Mouse (Mus musculus) gastrocnemius, postnatal 14 days (tissue): Measurements from ENCODE around the gene Tgm7. TPM values are rescaled to one million over a fixed set of nuclear protein-coding genes. Genes with fewer than 3 reads are reported as not detected.

Experiments used
- DNase-seq: peaks from one replicate; pipeline ENCODE4 v3.0.0; 2021; ENCODE audit warnings: mixed read lengths
- intact Hi-C: fragments of 180-260 bp; cut with DNase I; formaldehyde crosslinking; loops from one replicate; pipeline ENCODE4 v1.15.1; 2025; ENCODE audit warnings: low total_unique reads
- total RNA-seq, 2 experiments: library from RNA; stranded (reverse); gene quantifications; 2 replicates each; pipeline ENCODE4 v1.2.3; 2021

The Tgm7 gene
- total RNA-seq, 2 experiments from 2014 or later: not detected

- intact Hi-C loops: no loop called here
- DNase-seq: no peak
Observed at GRCm38 (mm10) chr2:121085480-121086185, 24.0 kb downstream of the Tgm7 start, which contains the start of gene Tgm5. TSS of gene Tgm5 (minus strand) at chr2:121085841.

GRCm38 (mm10) chr2:121082626-121083025, 27.0 kb downstream of the Tgm7 start:
- no peak for DNase-seq
- intact Hi-C loops: no loop called here

DNA sequence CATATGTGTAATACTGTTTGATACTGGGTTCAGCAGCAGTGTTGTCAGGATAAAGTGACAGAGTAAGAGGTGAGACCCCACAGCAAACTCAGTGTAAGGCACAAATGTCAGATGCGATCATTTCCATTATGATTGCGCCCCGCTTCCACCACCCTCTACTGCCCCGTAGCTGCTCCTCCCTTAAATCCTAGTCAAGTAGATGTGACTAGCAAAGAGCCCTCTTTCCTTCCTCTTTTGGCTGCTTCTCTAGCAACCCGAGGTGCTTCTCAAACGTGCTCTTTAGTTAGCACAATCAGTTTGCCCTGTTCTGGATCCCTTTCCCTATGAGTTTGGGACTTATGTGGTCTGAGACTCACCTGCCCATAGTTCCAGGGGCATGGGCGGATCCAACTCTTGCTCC, 34.8 kb downstream of the Tgm7 start:
- DNase-seq: no peak
- intact Hi-C loops: no loop called here

DNA sequence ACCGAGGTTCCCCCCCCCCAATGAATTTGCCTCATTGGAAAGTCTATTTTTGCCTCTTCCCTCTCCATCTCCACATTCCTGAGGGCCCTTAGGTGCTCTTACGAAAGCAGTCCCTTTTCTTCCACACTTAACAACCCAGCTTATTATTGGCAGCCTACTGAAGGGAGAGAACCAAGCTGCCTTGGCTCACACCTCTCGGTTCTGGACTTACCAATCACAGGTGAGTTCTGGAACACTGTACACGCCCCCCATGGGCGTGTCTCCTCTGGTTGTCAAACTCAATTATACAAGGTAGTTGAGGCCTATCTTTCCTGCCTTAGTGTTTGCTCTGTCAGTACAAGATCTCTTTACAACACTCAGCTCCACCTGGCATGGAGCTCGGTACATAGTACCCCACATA, 37.7 kb downstream of the Tgm7 start:
- intact Hi-C loops: no loop called here
- DNase-seq: no peak

DNA sequence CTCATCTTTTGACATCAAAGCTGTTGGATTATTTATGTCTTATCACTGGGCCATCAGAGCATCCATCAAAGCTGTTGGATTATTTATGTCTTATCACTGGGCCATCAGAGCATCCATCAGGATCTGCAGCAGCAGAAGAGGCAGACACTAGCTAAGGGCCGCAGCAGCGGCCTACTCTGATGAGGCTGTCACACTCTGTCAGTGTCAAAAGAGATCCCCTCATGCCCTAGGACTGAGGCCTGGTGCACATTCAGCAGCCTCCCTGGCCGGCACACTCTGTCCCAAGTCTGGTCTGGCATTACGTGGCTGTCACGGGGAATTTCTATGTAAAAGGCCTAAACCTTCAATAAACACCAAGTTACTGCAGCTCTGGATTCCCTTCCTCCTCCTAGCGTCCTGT, 40.1 kb downstream of the Tgm7 start:
- intact Hi-C loops: no loop called here

GRCm38 (mm10) chr2:121067116-121067515, 42.5 kb downstream of the Tgm7 start:
- no peak for DNase-seq
- intact Hi-C loops: no loop called here

More for the DNA sequence above, 40.1 kb downstream of the Tgm7 start:
- DNase-seq: no peak

DNA sequence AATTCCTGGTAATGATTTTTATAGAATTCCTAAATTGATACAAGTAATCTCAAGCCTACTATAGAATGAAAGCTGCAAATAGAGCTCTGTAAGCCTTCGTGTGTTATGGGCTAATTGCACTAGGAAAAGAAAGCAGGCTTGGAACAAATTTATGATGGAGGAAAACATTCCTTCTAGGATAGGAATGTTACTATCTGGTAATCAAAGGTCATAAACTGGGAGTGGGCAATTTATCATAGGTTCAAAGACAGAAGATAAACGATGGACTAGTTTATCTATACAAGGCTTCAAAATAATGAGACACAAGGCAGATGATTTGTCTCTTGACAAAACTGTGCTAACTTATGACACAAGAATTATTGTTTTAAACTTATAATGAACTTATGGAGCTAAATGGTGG, 48.3 kb downstream of the Tgm7 start:
- intact Hi-C loops: no loop called here
- DNase-seq: no peak

GRCm38 (mm10) chr2:121057997-121058396, 51.6 kb downstream of the Tgm7 start:
- intact Hi-C loops: no loop called here
- DNase-seq: no peak

- intact Hi-C loops: no loop called here
- no peak for DNase-seq
Observed at GRCm38 (mm10) chr2:121055915-121056314, 53.7 kb downstream of the Tgm7 start.

GRCm38 (mm10) chr2:121054060-121054459, 55.5 kb downstream of the Tgm7 start:
- intact Hi-C loops: no loop called here
- DNase-seq: no peak

- intact Hi-C loops: no loop called here
- DNase-seq: no peak
Observed at GRCm38 (mm10) chr2:121052176-121052575, 57.4 kb downstream of the Tgm7 start.

- DNase-seq: no peak
- intact Hi-C loops: no loop called here
Observed at GRCm38 (mm10) chr2:121045653-121046052, 63.9 kb downstream of the Tgm7 start.

Other genes starting within 250 kb of the Tgm7 start
- 10 to 100 TPM; 18.5 to 20.0 TPM for gene Ubr1, start 139.1 kb downstream of the Tgm7 start, total RNA-seq
- 1 to 10 TPM; 2.2 to 3.0 TPM for gene Tmem62, start 132.8 kb downstream of the Tgm7 start, total RNA-seq
- gene Ccndbp1, start 101.4 kb downstream of the Tgm7 start, total RNA-seq: 10 to 100 TPM; 15.0 to 16.5 TPM
- not detected for gene Epb42, start 72.7 kb downstream of the Tgm7 start, total RNA-seq
- gene Tgm5, start 24.0 kb downstream of the Tgm7 start, total RNA-seq: not detected
- 10 to 100 TPM; 12.7 to 13.5 TPM for gene Adal, start 30.6 kb upstream of the Tgm7 start, total RNA-seq
- 1 to 10 TPM; 4.6 to 4.7 TPM for gene Lcmt2, start 30.9 kb upstream of the Tgm7 start, total RNA-seq
- gene Tubgcp4, start 60.9 kb upstream of the Tgm7 start, total RNA-seq: 1 to 10 TPM; 7.9 to 8.9 TPM
- gene Zscan29, start 61.3 kb upstream of the Tgm7 start, total RNA-seq: 1 to 10 TPM; 4.5 to 5.1 TPM
- gene Trp53bp1, start 161.6 kb upstream of the Tgm7 start, total RNA-seq: 10 to 100 TPM; 12.1 to 17.3 TPM
- 1 to 10 TPM; 7.5 to 9.3 TPM for gene Map1a, start 179.8 kb upstream of the Tgm7 start, total RNA-seq
- 10 to 100 TPM; 30.8 to 34.8 TPM for gene Ppip5k1, start 245.6 kb upstream of the Tgm7 start, total RNA-seq
- under 1 TPM in 1 of 2 experiments, not detected in 1; 0.44 TPM for gene Ckmt1, start 247.9 kb upstream of the Tgm7 start, total RNA-seq